Mouse (Mus musculus): ENCODE measurements around the gene Gm49333. TPM values are rescaled to one million over a fixed set of nuclear protein-coding genes. Genes with fewer than 3 reads are reported as not detected.
A peak's percentile ranks its signal among the peaks of the same experiment; 100 is the strongest.

The Gm49333 gene
- polyA plus RNA-seq, 1 experiment: not detected

DNA sequence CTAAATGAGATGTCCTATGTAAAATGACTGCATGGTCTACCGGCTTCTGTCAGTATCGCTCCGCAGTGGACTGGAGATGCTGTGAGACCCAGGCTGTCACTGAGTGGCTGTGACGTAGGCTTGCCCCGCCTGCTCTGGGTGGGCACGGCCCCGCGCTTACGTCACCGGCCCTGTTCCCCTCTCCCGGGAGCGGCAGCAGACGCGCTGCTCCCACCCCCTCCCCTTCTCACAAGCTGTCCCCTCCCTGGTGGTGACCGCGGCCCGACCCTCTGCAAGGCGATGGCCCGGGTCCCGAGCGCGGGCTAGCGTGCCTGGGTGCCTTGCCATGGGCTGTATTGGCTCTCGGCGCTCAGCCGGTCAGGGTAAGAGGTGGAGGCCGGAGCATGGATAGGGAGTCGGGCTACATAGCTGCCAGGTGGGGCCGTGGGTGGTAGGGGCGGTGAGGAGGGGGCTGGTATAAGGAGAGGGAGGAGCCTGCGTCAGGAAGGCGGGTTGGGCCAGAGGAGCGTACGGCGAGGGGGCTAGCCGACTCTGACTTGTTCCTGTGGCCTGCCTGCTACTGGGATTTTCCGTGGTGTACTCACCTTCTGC lies 81.8 kb downstream of the Gm49333 start, which contains the start of gene Fam131a:
Gene Fam131a (plus strand): TSS at position 131 of the 591 bp plus-strand sequence.
- H3K27ac ChIP-seq (ENCODE audit: insufficient read depth, low read length): peak within 1 kb of the TSS; percentile 90
- WGBS: 0% methylated on average over 37 of the region's 37 CpGs
- no peaks in the 10 kb centered on the region for H3K4me1 ChIP-seq (ENCODE audit: control insufficient read depth, insufficient read depth, low read length)
- H3K27me3 ChIP-seq (ENCODE audit: control insufficient read depth, insufficient read depth, low read length): no peaks in the 10 kb centered on the region
- H3K4me3 ChIP-seq (replicated peaks; ENCODE audit: insufficient read depth, low read depth, low read length): peak within 1 kb of the TSS; percentile 82
- peak; percentile 96 to 97 for DNase-seq
- TF ChIP-seq POLR2A (IDR thresholded peaks at IDR 0.05; ENCODE audit: borderline replicate concordance, insufficient read depth, low read length) (peak; percentile 92), CTCF (IDR thresholded peaks at IDR 0.05; ENCODE audit: borderline replicate concordance, insufficient read depth, low read depth, low read length) (no peak)

DNA sequence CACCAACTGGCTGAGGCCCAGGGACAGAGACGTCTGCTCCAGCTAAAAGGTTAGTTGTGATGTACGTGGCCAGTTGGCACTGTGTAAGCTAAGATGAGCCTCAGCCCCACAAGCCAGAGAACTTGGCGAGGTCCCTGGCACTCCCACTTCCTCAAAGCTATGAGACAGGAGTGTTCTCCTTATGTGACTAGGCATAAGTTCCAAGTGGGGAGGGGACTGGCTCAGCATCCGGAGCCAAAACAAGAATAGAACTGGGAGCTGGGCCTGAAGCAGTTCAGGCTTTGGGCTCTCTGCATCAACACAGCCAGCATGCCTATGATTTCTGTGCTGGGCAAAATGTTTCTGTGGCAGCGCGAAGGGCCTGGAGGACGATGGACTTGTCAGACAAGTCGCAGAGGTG lies 83.4 kb downstream of the Gm49333 start:
- no peak for TF ChIP-seq CTCF (IDR thresholded peaks at IDR 0.05; ENCODE audit: borderline replicate concordance, insufficient read depth, low read depth, low read length)
- peak; percentile 30; the same call in 1 of the 2 replicates for TF ChIP-seq POLR2A (IDR thresholded peaks at IDR 0.05; ENCODE audit: borderline replicate concordance, insufficient read depth, low read length)
- H3K27ac ChIP-seq (ENCODE audit: insufficient read depth, low read length): peak overlapping the region; percentile 90

More for the DNA sequence above, 83.4 kb downstream of the Gm49333 start:
- DNase-seq: peak; percentile 75 to 84
- WGBS: 7% methylated on average over 8 of the region's 8 CpGs
- H3K4me1 ChIP-seq (ENCODE audit: control insufficient read depth, insufficient read depth, low read length): peaks cover 15% of the 10 kb centered on the region
- H3K4me3 ChIP-seq (replicated peaks; ENCODE audit: insufficient read depth, low read depth, low read length): peak overlapping the region; percentile 82
- no peaks in the 10 kb centered on the region for H3K27me3 ChIP-seq (ENCODE audit: control insufficient read depth, insufficient read depth, low read length)

Other genes starting within 250 kb of the Gm49333 start
- 251 and 263 TPM in 2 replicates for gene Abcc5, start 185.2 kb upstream of the Gm49333 start, polyA plus RNA-seq (2012; rRNA removed)
- 52.4 and 53.3 TPM in 2 replicates for gene Eif2b5, start 112.8 kb upstream of the Gm49333 start, polyA plus RNA-seq (2012; rRNA removed)
- 60.2 and 66.5 TPM in 2 replicates for gene Dvl3, start 94.6 kb upstream of the Gm49333 start, polyA plus RNA-seq (2012; rRNA removed)
- 1,156 and 1,178 TPM in 2 replicates for gene Ap2m1, start 76.1 kb upstream of the Gm49333 start, polyA plus RNA-seq (2012; rRNA removed)
- 107 and 112 TPM in 2 replicates for gene Abcf3, start 63.0 kb upstream of the Gm49333 start, polyA plus RNA-seq (2012; rRNA removed)
- 46.7 and 58.1 TPM in 2 replicates for gene Vwa5b2, start 22.1 kb upstream of the Gm49333 start, polyA plus RNA-seq (2012; rRNA removed)
- 2.1 and 2.2 TPM in 2 replicates for gene Eef1akmt4, start within 50 bp of the Gm49333 start, polyA plus RNA-seq (2012; rRNA removed)
- gene Alg3, start 125 bp downstream of the Gm49333 start, polyA plus RNA-seq (2012; rRNA removed): 23.5 and 25.6 TPM in 2 replicates
- gene Camk2n2, start 9.7 kb downstream of the Gm49333 start, polyA plus RNA-seq (2012; rRNA removed): 230 and 239 TPM in 2 replicates
- 79.0 and 81.5 TPM in 2 replicates for gene Ece2, start 18.2 kb downstream of the Gm49333 start, polyA plus RNA-seq (2012; rRNA removed)
- gene Psmd2, start 40.0 kb downstream of the Gm49333 start, polyA plus RNA-seq (2012; rRNA removed): 203 and 204 TPM in 2 replicates
- 184 and 193 TPM in 2 replicates for gene Eif4g1, start 56.7 kb downstream of the Gm49333 start, polyA plus RNA-seq (2012; rRNA removed)
- 123 and 137 TPM in 2 replicates for gene Fam131a, start 81.6 kb downstream of the Gm49333 start, polyA plus RNA-seq (2012; rRNA removed)
- 38.6 and 41.2 TPM in 2 replicates for gene Polr2h, start 106.1 kb downstream of the Gm49333 start, polyA plus RNA-seq (2012; rRNA removed)
- 94.4 and 97.2 TPM in 2 replicates for gene Clcn2, start 106.1 kb downstream of the Gm49333 start, polyA plus RNA-seq (2012; rRNA removed)
- 60.1 and 71.4 TPM in 2 replicates for gene Chrd, start 121.5 kb downstream of the Gm49333 start, polyA plus RNA-seq (2012; rRNA removed)
- gene Thpo, start 122.9 kb downstream of the Gm49333 start, polyA plus RNA-seq (2012; rRNA removed): 15.8 and 19.6 TPM in 2 replicates